Mouse (Mus musculus) megakaryocyte, embryonic 14.5 days (primary cell): ENCODE measurements around the gene Nfkbiz.

ENCODE experiments used
- FLI1 ChIP-seq: IDR thresholded peaks from 2 replicates; pipeline ENCODE4 v1.6.1; 2012; ENCODE audit warnings: low read length, inconsistent platforms, mixed read lengths
- GATA1 ChIP-seq: IDR thresholded peaks from 3 replicates; pipeline ENCODE4 v1.6.1; 2012; ENCODE audit warnings: mixed read lengths, low read length, inconsistent platforms, borderline replicate concordance

GRCm38 (mm10) chr16:55804799-55805198, 33.9 kb downstream of the Nfkbiz start:
- no peak for TF ChIP-seq FLI1
- no peak for TF ChIP-seq GATA1
